Mouse (Mus musculus) lung, embryonic 14.5 days (tissue): Measurements from ENCODE around the gene Thsd4. TPM values are rescaled to one million over a fixed set of nuclear protein-coding genes. Genes with fewer than 3 reads are reported as not detected.
A peak's percentile ranks its signal among the peaks of the same experiment; 100 is the strongest.

Source experiments
- ATAC-seq: fragments of 200-750 bp; cut with Nextera tagmentation; 2 replicates; pipeline ENCODE4 v1.8.0; 2017; ENCODE audit warnings: mild to moderate bottlenecking, moderate TSS enrichment, moderate library complexity; ENCODE audit not compliant: insufficient read depth
- DNase-seq: peaks from one replicate; pipeline ENCODE4 v3.0.0-alpha.2; 2015
- H3K27ac ChIP-seq: fragments of 300-500 bp; sonication (generic); 2 replicates; pipeline ENCODE4 v1.5.1; 2014; ENCODE audit warnings: low read depth, mild to moderate bottlenecking, moderate library complexity
- H3K27me3 ChIP-seq: fragments of 300-500 bp; sonication (generic); 2 replicates; pipeline ENCODE4 v1.6.1; 2014; ENCODE audit warnings: low read length, control low read depth; ENCODE audit not compliant: insufficient read depth
- H3K36me3 ChIP-seq: fragments of 300-500 bp; sonication (generic); 2 replicates; pipeline ENCODE4 v1.6.1; 2014; ENCODE audit warnings: control low read depth; ENCODE audit not compliant: insufficient read depth
- H3K4me1 ChIP-seq: fragments of 300-500 bp; sonication (generic); 2 replicates; pipeline ENCODE4 v1.6.1; 2014; ENCODE audit warnings: antibody characterized with exemption, control low read depth; ENCODE audit not compliant: insufficient read depth
- H3K4me2 ChIP-seq: fragments of 300-500 bp; sonication (generic); 2 replicates; pipeline ENCODE4 v1.6.1; 2014; ENCODE audit warnings: mild to moderate bottlenecking
- H3K4me3 ChIP-seq: fragments of 300-500 bp; sonication (generic); 2 replicates; pipeline ENCODE4 v1.5.1; 2014; ENCODE audit warnings: low read depth, low read length
- H3K9ac ChIP-seq: fragments of 300-500 bp; sonication (generic); 2 replicates; pipeline ENCODE4 v1.6.1; 2014
- H3K9me3 ChIP-seq: fragments of 300-500 bp; sonication (generic); 2 replicates; pipeline ENCODE4 v1.6.1; 2016; ENCODE audit warnings: low read depth, low read length, control low read depth
- CTCF ChIP-seq: IDR thresholded peaks from 2 replicates; pipeline ENCODE4 v1.5.1; 2016; ENCODE audit warnings: antibody characterized with exemption, low read depth
- WGBS: fragments of 180-500 bp; shearing (Covaris S2); extraction: QIAGEN DNeasy Blood & Tissue Kit; methylation state at CpG from one replicate; pipeline ENCODE4 v1.1.7; 2014; 5-methylcytosine and 5-hydroxymethylcytosine counted together
- polyA plus RNA-seq: library from polyadenylated mRNA; unstranded; fragments of >200 nt; fragmentation: Nextera tagmentation; extraction: Ambion mirVana; gene quantifications from 2 replicates; pipeline ENCODE4 v1.2.1, GENCODE M21; 2014

Gene Thsd4
- polyA plus RNA-seq, 1 experiment from 2014 or later, result 18.5 TPM

- no peak for DNase-seq
- 52% methylated on average over 10 of the region's 10 CpGs for WGBS
- peak overlapping the region; percentile 0; the same call in 1 of the 2 replicates for H3K27ac ChIP-seq
These were observed 7.8 kb upstream of the Thsd4 start for GRCm38 (mm10) chr9:60529348-60530243.

GRCm38 (mm10) chr9:60528269-60528668, 6.4 kb upstream of the Thsd4 start:
- no peaks in the 10 kb centered on the region for H3K9me3 ChIP-seq
- no peaks in the 10 kb centered on the region for H3K27me3 ChIP-seq
- no peaks in the 10 kb centered on the region for H3K36me3 ChIP-seq
- no peak for TF ChIP-seq CTCF
- WGBS, result 68% methylated on average over 3 of the region's 3 CpGs
- DNase-seq, result no peak
- H3K4me2 ChIP-seq, result no peak overlapping the region
- H3K4me1 ChIP-seq, result peaks cover 26% of the 10 kb centered on the region
- no peak for ATAC-seq
- no peak overlapping the region for H3K9ac ChIP-seq
- H3K27ac ChIP-seq, result no peak overlapping the region
- H3K4me3 ChIP-seq, result no peak overlapping the region

More at GRCm38 (mm10) chr9:60529348-60530243, 7.8 kb upstream of the Thsd4 start:
- Histone ChIP-seq H3K27me3 (no peaks in the 10 kb centered on the region), H3K9me3 (no peaks in the 10 kb centered on the region), H3K36me3 (no peaks in the 10 kb centered on the region), H3K4me1 (peaks cover 26% of the 10 kb centered on the region), H3K4me3 (no peak overlapping the region), H3K4me2 (no peak overlapping the region), H3K9ac (no peak overlapping the region)
- no peak for TF ChIP-seq CTCF
- ATAC-seq, result no peak

DNA sequence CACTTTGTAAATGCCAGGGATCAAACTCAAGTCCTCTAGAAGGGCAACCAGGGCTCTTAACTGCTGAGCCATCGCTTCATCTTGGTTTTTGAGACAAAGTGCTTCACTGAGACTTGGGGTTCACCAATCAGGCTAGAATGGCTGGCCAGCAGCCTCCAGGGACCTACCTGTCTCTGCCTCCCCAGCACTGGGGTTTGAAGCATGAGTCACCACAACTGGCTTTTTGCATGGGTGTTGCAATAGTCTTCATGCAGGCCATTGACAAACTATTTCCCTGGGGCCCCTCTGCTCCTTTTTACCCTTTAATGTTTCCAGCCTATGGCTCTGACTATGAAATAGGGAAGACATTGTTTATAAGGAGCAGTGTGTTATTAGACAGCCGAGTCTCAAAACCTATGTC, 6.0 kb upstream of the Thsd4 start:
- no peaks in the 10 kb centered on the region for H3K27me3 ChIP-seq
- H3K9me3 ChIP-seq, result no peaks in the 10 kb centered on the region
- peaks cover 26% of the 10 kb centered on the region for H3K4me1 ChIP-seq
- no peak overlapping the region for H3K4me2 ChIP-seq
- no peak for TF ChIP-seq CTCF
- H3K4me3 ChIP-seq, result no peak overlapping the region
- 81% methylated on average over 2 of the region's 2 CpGs for WGBS
- H3K27ac ChIP-seq, result no peak overlapping the region
- no peaks in the 10 kb centered on the region for H3K36me3 ChIP-seq
- DNase-seq (no peak), ATAC-seq (no peak)
- no peak overlapping the region for H3K9ac ChIP-seq

DNA sequence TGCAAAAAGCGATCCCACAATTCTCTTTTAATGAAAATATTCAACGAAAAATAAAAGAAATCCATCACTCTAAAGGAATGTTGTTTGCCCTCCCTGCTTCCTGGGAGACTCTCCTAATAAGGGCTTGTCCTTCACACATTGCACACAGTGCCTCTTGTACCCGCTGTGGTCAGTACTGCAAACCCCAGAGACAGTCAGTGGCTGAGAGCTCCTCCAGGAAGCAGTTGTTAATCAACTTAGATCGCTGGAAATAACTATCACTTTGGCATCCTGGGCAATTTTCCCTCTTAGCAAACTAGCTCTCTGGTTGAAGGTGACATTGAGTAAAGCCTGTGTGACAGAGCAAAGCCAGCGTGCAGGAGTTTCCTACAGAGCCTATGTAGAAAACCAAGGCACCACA, 5.2 kb upstream of the Thsd4 start:
- Histone ChIP-seq H3K9ac (no peak overlapping the region), H3K4me2 (no peak overlapping the region), H3K27me3 (no peaks in the 10 kb centered on the region), H3K36me3 (no peaks in the 10 kb centered on the region), H3K4me3 (no peak overlapping the region), H3K27ac (peak overlapping the region; percentile 58; the same call in 1 of the 2 replicates), H3K9me3 (no peaks in the 10 kb centered on the region), H3K4me1 (peaks cover 28% of the 10 kb centered on the region)
- ATAC-seq, result no peak
- TF ChIP-seq CTCF, result no peak
- 31% methylated on average over 5 of the region's 5 CpGs for WGBS
- no peak for DNase-seq

- H3K4me2 ChIP-seq, result no peak overlapping the region
- WGBS, result 26% methylated on average over 5 of the region's 5 CpGs
- no peak overlapping the region for H3K9ac ChIP-seq
- no peaks in the 10 kb centered on the region for H3K36me3 ChIP-seq
- H3K27ac ChIP-seq, result peak overlapping the region; percentile 26; the same call in 1 of the 2 replicates
- no peak overlapping the region for H3K4me3 ChIP-seq
- H3K4me1 ChIP-seq, result peaks cover 29% of the 10 kb centered on the region
- H3K27me3 ChIP-seq, result no peaks in the 10 kb centered on the region
- DNase-seq (peak; percentile 50), ATAC-seq (no peak)
- no peak for TF ChIP-seq CTCF
- no peaks in the 10 kb centered on the region for H3K9me3 ChIP-seq
These were observed 4.3 kb upstream of the Thsd4 start for GRCm38 (mm10) chr9:60526195-60526594.

DNA sequence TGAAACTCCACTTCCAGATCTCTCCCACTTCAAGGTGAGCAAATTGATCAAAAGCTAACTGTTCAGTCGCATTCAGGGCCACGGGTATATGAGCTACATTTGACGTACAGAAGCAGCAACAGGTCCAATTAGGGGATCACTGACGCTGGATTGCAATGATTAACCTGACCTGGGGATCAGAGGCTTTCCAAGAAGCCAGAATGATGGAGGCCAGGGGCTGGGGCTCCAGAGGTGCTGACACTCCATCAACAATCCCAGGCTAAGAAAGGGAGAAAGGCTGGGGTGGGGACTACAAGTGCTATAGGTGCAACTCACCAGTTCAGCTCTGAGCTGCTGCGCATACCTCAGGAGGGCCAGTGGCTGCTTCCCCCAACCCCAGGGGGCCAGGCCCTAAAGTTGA, 703 bp downstream of the Thsd4 start:
- peaks cover 27% of the 10 kb centered on the region; the same call in 1 of the 2 replicates for H3K4me1 ChIP-seq
- no peaks in the 10 kb centered on the region for H3K36me3 ChIP-seq
- H3K9me3 ChIP-seq, result no peaks in the 10 kb centered on the region
- no peak for ATAC-seq
- DNase-seq, result no peak
- WGBS, result 33% methylated on average over 5 of the region's 5 CpGs
- H3K27me3 ChIP-seq, result no peaks in the 10 kb centered on the region
- TF ChIP-seq CTCF, result no peak
- peak overlapping the region; percentile 89 for H3K4me2 ChIP-seq
- no peak overlapping the region for H3K27ac ChIP-seq
- H3K4me3 ChIP-seq, result peak overlapping the region; percentile 62
- H3K9ac ChIP-seq, result peak overlapping the region; percentile 71

GRCm38 (mm10) chr9:60519601-60520000, 2.2 kb downstream of the Thsd4 start:
- Histone ChIP-seq H3K36me3 (no peaks in the 10 kb centered on the region), H3K27me3 (no peaks in the 10 kb centered on the region), H3K27ac (no peak overlapping the region), H3K4me2 (peak overlapping the region; percentile 89), H3K9me3 (no peaks in the 10 kb centered on the region), H3K4me1 (peaks cover 19% of the 10 kb centered on the region; the same call in 1 of the 2 replicates), H3K9ac (no peak overlapping the region), H3K4me3 (no peak overlapping the region)
- DNase-seq (no peak), ATAC-seq (no peak)
- 18% methylated on average over 3 of the region's 3 CpGs for WGBS
- TF ChIP-seq CTCF, result no peak
